Mouse (Mus musculus): ENCODE measurements at regions not wholly inside any gene's neighbourhood (a gene's known extent, or its start where the extent isn't known, plus 50 kb on each side); places are given as distances from the start of the nearest gene placed in this dataset.

GRCm38 (mm10) chr16:87225085-87225484 is 128.9 kb upstream of the N6amt1 start:
- DNase-seq = no peak

- DNase-seq = no peak
Observed at GRCm38 (mm10) chr16:87224024-87224423, 130.0 kb upstream of the N6amt1 start.

GRCm38 (mm10) chr16:87220611-87221010 is 133.4 kb upstream of the N6amt1 start:
- no peak for DNase-seq

- no peak for DNase-seq
Observed at GRCm38 (mm10) chr16:87220201-87220600, 133.8 kb upstream of the N6amt1 start.

GRCm38 (mm10) chr16:87207875-87208274 is 146.1 kb upstream of the N6amt1 start:
- DNase-seq = no peak

GRCm38 (mm10) chr16:87190471-87190870 is 163.5 kb upstream of the N6amt1 start:
- no peak for DNase-seq

- DNase-seq = no peak
Observed at GRCm38 (mm10) chr16:87188737-87189136, 165.2 kb upstream of the N6amt1 start.

GRCm38 (mm10) chr16:87172395-87172794 is 181.6 kb upstream of the N6amt1 start:
- no peak for DNase-seq

GRCm38 (mm10) chr16:87139301-87139700 is 214.7 kb upstream of the N6amt1 start:
- DNase-seq = no peak

GRCm38 (mm10) chr16:87136503-87136902 is 217.5 kb upstream of the N6amt1 start:
- DNase-seq = no peak

- DNase-seq = no peak
Observed at GRCm38 (mm10) chr16:87134452-87134851, 219.5 kb upstream of the N6amt1 start.

- DNase-seq = no peak
Observed at GRCm38 (mm10) chr16:87133874-87134273, 220.1 kb upstream of the N6amt1 start.

- DNase-seq = no peak
Observed at GRCm38 (mm10) chr16:87132082-87132481, 221.9 kb upstream of the N6amt1 start.

GRCm38 (mm10) chr16:87130733-87131640 is 223.0 kb upstream of the N6amt1 start:
- DNase-seq = no peak

- DNase-seq = no peak
Observed at GRCm38 (mm10) chr16:87129021-87129420, 225.0 kb upstream of the N6amt1 start.

GRCm38 (mm10) chr16:87128230-87128629 is 225.8 kb upstream of the N6amt1 start:
- DNase-seq = no peak

GRCm38 (mm10) chr16:87124519-87124918 is 229.5 kb upstream of the N6amt1 start:
- DNase-seq = no peak

GRCm38 (mm10) chr16:87103599-87103998 is 250.4 kb upstream of the N6amt1 start:
- DNase-seq = no peak

- DNase-seq = no peak
Observed at GRCm38 (mm10) chr16:87102057-87102456, 251.9 kb upstream of the N6amt1 start.

- no peak for DNase-seq
Observed at GRCm38 (mm10) chr16:87092011-87092410, 262.0 kb upstream of the N6amt1 start.

GRCm38 (mm10) chr16:87089322-87089721 is 264.7 kb upstream of the N6amt1 start:
- no peak for DNase-seq

GRCm38 (mm10) chr16:87083505-87083904 is 270.5 kb upstream of the N6amt1 start:
- DNase-seq = no peak

- DNase-seq = no peak
Observed at GRCm38 (mm10) chr16:87077385-87077784, 276.6 kb upstream of the N6amt1 start.

GRCm38 (mm10) chr16:87069294-87069693 is 284.7 kb upstream of the N6amt1 start:
- DNase-seq = no peak

- DNase-seq = no peak
Observed at GRCm38 (mm10) chr16:87067981-87068380, 286.0 kb upstream of the N6amt1 start.

Measured in cerebellum, adult 11 months (tissue).